Mouse (Mus musculus) c-Kit-negative CD71-positive TER-119-positive erythroid progenitor cells, embryonic 14.5 days (primary cell): ENCODE results near the gene Slc38a3.

Source experiments
- DNase-seq: peaks from one replicate; pipeline ENCODE4 v3.0.0-alpha.2; 2013; ENCODE audit warnings: low read depth, low spot score

Slc38a3 gene

DNA sequence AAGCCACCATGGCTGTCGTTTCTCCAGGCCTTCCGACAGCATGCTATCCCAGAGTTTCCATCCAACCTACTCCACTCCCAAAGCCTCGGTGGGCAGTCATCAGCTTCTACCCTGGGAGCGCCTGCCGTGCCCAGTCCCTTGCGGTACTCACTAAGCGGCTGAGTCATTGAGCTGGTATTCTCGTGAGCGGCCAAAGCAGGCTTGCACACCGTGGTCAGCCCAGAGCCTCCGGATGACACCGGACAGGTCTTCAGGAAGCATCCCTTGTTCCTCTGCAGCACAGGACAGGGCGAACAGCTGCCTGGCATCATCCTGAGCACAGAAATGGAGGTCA, 49.8 kb downstream of the Slc38a3 start:
- DNase-seq, result no peak

- no peak for DNase-seq
Measured at GRCm38 (mm10) chr9:107618778-107619545, 50.4 kb downstream of the Slc38a3 start.

- DNase-seq, result no peak
Measured at GRCm38 (mm10) chr9:107618098-107618497, 51.2 kb downstream of the Slc38a3 start.

GRCm38 (mm10) chr9:107617461-107617860, 51.9 kb downstream of the Slc38a3 start:
- no peak for DNase-seq

- DNase-seq, result no peak
Measured at GRCm38 (mm10) chr9:107615035-107615434, 54.3 kb downstream of the Slc38a3 start.

- DNase-seq, result no peak
Measured at GRCm38 (mm10) chr9:107612945-107613569, 56.3 kb downstream of the Slc38a3 start.

- peak; percentile 90 for DNase-seq
Measured at GRCm38 (mm10) chr9:107612191-107612944, 57.0 kb downstream of the Slc38a3 start.

DNA sequence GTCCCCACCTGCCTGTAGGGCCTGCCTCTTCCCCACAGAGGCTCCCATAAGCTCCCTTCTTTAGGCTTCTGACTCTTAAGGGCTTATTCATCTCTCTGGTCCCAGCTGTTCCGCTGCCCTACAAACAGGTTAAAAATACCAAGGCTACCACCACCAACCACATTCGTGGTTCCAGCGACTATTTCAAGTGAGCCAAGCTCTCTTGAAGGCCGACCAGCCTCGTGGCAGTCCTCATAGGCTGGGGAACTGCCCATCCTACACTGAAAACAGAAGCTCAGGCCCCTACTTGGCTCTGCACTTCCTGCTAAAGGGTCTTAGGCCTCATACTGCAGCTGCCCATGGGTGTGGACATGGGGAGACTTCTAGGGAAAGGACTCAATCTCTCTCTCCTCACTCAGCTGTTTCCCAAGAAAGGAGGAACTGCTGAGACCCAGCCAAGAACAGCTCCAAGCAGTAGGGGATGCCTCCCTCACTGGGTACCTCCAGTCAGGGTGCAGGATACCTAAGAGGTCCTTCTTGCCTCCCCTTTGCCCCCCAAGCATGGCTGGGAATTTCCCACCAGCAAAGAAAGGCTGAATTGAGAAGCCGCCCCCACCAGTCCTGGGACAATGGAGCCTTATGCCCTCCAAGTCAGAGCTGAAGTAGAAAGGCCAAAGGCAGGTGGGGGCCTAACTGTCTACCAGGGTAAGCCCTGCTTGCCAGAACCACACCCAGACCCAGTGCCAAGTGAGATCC, 57.7 kb downstream of the Slc38a3 start:
- DNase-seq, result no peak

DNA sequence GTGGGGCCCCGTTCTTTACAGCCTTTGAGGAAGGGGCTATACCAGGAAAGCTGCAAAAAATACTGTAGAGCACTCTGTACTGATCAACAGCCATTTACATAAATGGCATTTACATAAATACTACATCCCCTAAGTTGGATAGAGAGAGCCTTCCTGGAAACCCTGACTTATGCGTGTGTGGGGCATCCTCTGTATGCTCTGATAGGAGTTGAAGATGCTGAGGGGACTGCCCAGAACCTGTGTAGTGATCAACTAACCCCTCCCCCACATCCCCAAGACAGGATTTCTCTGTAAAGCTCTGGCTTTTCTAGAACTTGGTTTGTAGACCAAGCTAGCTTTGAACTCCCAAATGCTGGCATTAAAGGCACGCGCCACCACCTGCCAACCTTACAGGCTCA, 59.9 kb downstream of the Slc38a3 start:
- DNase-seq, result no peak

DNA sequence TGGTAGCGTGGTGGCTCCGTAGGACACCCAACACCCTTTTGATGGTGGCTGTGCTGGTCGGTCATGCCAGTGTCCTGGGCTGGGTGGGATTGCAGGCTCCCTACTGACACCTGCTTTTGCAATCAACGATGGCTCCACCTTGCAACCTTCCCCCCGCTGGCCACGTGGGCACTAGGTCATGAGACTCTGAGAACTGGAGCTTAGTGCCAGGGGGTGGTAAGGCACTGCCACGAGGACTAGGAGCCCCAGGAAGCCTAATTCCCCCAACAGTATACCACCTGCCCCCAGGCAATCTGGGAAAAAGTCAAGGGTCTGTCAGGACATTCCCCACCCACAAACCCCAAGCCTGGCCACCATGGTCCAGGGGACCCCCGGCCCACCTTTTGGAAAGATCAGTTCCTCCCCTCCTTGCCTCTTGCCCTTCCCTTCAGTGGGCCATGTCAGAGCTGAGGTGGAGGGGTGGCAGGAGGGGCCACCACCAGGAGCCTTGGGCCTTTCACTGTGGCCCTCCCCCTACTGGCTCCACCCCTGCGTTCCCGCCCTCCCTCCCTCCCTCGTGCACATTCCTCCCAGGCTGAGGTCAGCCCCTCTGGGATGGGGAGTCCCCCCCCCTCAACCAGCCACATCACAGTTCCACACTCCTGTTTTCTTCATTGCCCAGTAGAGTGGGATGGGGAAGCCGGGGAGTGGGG, 60.4 kb downstream of the Slc38a3 start, which contains the start of gene Sema3b:
Sema3b (minus strand) TSS at position 489 of the 692 bp plus-strand sequence.
- no peak for DNase-seq

DNA sequence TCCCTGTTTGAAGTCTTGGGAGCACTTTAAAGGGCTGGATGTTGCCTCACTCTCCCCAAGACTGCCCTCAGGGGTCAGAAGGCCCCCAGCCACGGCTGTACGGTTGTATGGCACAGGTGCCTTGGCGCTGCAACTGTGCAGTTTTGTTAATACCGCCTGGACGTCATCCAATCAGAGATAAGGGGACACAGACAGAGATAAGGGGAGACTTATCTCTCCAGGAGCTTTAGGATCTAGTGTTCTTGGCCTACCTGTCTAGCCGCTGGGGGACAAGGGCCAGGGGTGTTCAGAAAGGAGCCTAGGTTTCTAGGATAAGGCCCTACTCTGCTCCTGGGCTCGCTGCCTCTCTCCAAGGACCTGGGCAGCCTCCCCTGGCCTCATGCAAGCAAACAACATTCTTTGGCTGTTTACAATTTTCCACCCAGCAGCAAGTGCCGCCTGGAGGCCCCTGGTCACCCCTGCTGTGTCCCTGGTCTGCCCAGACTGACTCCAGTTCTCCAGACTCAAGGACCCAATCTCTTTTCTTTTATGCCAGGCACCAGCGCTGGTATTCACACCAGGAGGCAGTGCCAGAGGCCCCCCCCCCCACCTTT, 61.6 kb downstream of the Slc38a3 start:
- DNase-seq, result no peak

- DNase-seq, result no peak
Measured at GRCm38 (mm10) chr9:107607036-107607435, 62.3 kb downstream of the Slc38a3 start.

- DNase-seq, result no peak
Measured at GRCm38 (mm10) chr9:107606591-107606990, 62.7 kb downstream of the Slc38a3 start.

GRCm38 (mm10) chr9:107605041-107605661, 64.2 kb downstream of the Slc38a3 start:
- no peak for DNase-seq

GRCm38 (mm10) chr9:107603251-107603650, 66.1 kb downstream of the Slc38a3 start:
- no peak for DNase-seq

- peak; percentile 81 for DNase-seq
Measured at GRCm38 (mm10) chr9:107602068-107602648, 67.2 kb downstream of the Slc38a3 start.

- no peak for DNase-seq
Measured at GRCm38 (mm10) chr9:107601275-107601674, 68.1 kb downstream of the Slc38a3 start.

DNA sequence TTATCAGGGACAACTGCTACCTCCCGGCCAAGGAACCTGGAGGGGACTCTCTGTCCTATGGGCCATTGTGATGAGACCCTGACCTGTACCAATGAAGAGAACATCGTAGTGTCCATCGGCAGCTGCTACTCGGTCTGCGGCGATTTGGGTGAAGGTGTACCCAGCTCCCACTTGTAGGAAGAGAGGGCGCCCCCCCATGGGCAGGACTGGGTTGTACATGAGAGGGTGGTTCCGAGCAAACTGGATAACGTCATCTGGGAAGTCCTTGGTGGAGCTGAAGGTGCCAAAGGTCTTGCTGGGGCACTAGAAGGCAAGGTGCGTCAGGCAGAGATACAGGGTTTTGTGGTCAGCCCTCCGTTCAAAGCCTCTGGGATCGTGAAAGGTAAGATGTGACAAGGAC, 68.6 kb downstream of the Slc38a3 start:
- DNase-seq, result no peak
